Mouse (Mus musculus) testis, adult 2 months (tissue): Measurements from ENCODE around the gene Csrnp2. TPM values are rescaled to one million over a fixed set of nuclear protein-coding genes. Genes with fewer than 3 reads are reported as not detected.
A peak's percentile ranks its signal among the peaks of the same experiment; 100 is the strongest.

Source experiments
- H3K27ac ChIP-seq: fragments of 200-500 bp; 2 replicates; pipeline ENCODE4 v1.5.1; 2012; ENCODE audit warnings: low read depth, low read length; ENCODE audit not compliant: control insufficient read depth, insufficient read depth
- H3K27me3 ChIP-seq: fragments of 200-500 bp; 2 replicates; pipeline ENCODE4 v1.6.1; 2012; ENCODE audit warnings: mild to moderate bottlenecking, low read length, moderate library complexity; ENCODE audit not compliant: control insufficient read depth, insufficient read depth
- H3K36me3 ChIP-seq: fragments of 200-500 bp; 2 replicates; pipeline ENCODE4 v1.6.1; 2012; ENCODE audit warnings: mild to moderate bottlenecking, low read length; ENCODE audit not compliant: control insufficient read depth, insufficient read depth
- H3K4me1 ChIP-seq: fragments of 200-500 bp; 2 replicates; pipeline ENCODE4 v1.6.1; 2012; ENCODE audit warnings: low read length; ENCODE audit not compliant: control insufficient read depth, insufficient read depth
- H3K4me3 ChIP-seq: fragments of 200-500 bp; 2 replicates; pipeline ENCODE4 v1.5.1; 2012; ENCODE audit warnings: low read depth, mild to moderate bottlenecking, low read length, moderate library complexity, mixed read lengths; ENCODE audit not compliant: control insufficient read depth
- CTCF ChIP-seq: fragments of 200-500 bp; IDR thresholded peaks from 2 replicates; pipeline ENCODE4 v1.5.1; 2012; ENCODE audit warnings: low read depth, mild to moderate bottlenecking, inconsistent platforms, low read length, moderate library complexity; ENCODE audit not compliant: control insufficient read depth, insufficient read depth, insufficient replicate concordance
- POLR2A ChIP-seq: fragments of 200-500 bp; IDR thresholded peaks from 2 replicates; pipeline ENCODE4 v1.6.1; 2012; ENCODE audit warnings: low read depth, mild to moderate bottlenecking, inconsistent platforms, low read length, moderate library complexity; ENCODE audit not compliant: control insufficient read depth
- polyA plus RNA-seq: library from polyadenylated mRNA; depleted of rRNA; stranded (reverse); fragments of >200 nt; gene quantifications from 2 replicates; pipeline ENCODE4 v1.2.3, GENCODE M21; 2012

Gene Csrnp2
- polyA plus RNA-seq, 1 experiment = 12.5 TPM

GRCm38 (mm10) chr15:100451245-100451644, 44.0 kb downstream of the Csrnp2 start:
- Histone ChIP-seq H3K27ac (no peak overlapping the region), H3K36me3 (no peaks in the 10 kb centered on the region), H3K4me3 (no peak overlapping the region), H3K27me3 (no peaks in the 10 kb centered on the region), H3K4me1 (peaks cover 5% of the 10 kb centered on the region)
- TF ChIP-seq CTCF (no peak), POLR2A (no peak)

- Histone ChIP-seq H3K36me3 (no peaks in the 10 kb centered on the region), H3K4me3 (no peak overlapping the region), H3K4me1 (peaks cover 5% of the 10 kb centered on the region), H3K27me3 (no peaks in the 10 kb centered on the region), H3K27ac (no peak overlapping the region)
- TF ChIP-seq CTCF (no peak), POLR2A (no peak)
Measured at GRCm38 (mm10) chr15:100449495-100449894, 45.8 kb downstream of the Csrnp2 start.

- Histone ChIP-seq H3K4me1 (peaks cover 7% of the 10 kb centered on the region), H3K27ac (no peak overlapping the region), H3K36me3 (no peaks in the 10 kb centered on the region), H3K4me3 (no peak overlapping the region), H3K27me3 (no peaks in the 10 kb centered on the region)
- TF ChIP-seq POLR2A (no peak), CTCF (no peak)
Measured at GRCm38 (mm10) chr15:100448572-100448971, 46.7 kb downstream of the Csrnp2 start.

- no peak overlapping the region for H3K4me3 ChIP-seq
- H3K36me3 ChIP-seq = no peaks in the 10 kb centered on the region
- TF ChIP-seq POLR2A (no peak), CTCF (no peak)
- H3K27me3 ChIP-seq = no peaks in the 10 kb centered on the region
- H3K4me1 ChIP-seq = peaks cover 7% of the 10 kb centered on the region
- H3K27ac ChIP-seq = no peak overlapping the region
Measured at GRCm38 (mm10) chr15:100446887-100447286, 48.4 kb downstream of the Csrnp2 start.

GRCm38 (mm10) chr15:100443126-100443922, 52.0 kb downstream of the Csrnp2 start:
- TF ChIP-seq POLR2A = peak; percentile 55; the same call in 1 of the 2 replicates
- TF ChIP-seq CTCF = no peak
- no peaks in the 10 kb centered on the region for H3K36me3 ChIP-seq
- H3K27ac ChIP-seq = peak overlapping the region; percentile 64
- H3K4me3 ChIP-seq = peak overlapping the region; percentile 71
- peaks cover 2% of the 10 kb centered on the region; the same call in 1 of the 2 replicates for H3K4me1 ChIP-seq
- H3K27me3 ChIP-seq = no peaks in the 10 kb centered on the region

GRCm38 (mm10) chr15:100436518-100436917, 58.8 kb downstream of the Csrnp2 start:
- H3K27me3 ChIP-seq = no peaks in the 10 kb centered on the region
- no peak for TF ChIP-seq POLR2A
- no peak for TF ChIP-seq CTCF
- H3K27ac ChIP-seq = no peak overlapping the region
- no peaks in the 10 kb centered on the region for H3K4me1 ChIP-seq
- H3K4me3 ChIP-seq = no peak overlapping the region
- no peaks in the 10 kb centered on the region for H3K36me3 ChIP-seq

- H3K4me1 ChIP-seq = no peaks in the 10 kb centered on the region
- no peak overlapping the region for H3K27ac ChIP-seq
- TF ChIP-seq POLR2A (no peak), CTCF (no peak)
- H3K27me3 ChIP-seq = no peaks in the 10 kb centered on the region
- H3K4me3 ChIP-seq = no peak overlapping the region
- H3K36me3 ChIP-seq = no peaks in the 10 kb centered on the region
Measured at GRCm38 (mm10) chr15:100436112-100436511, 59.2 kb downstream of the Csrnp2 start.

- H3K27ac ChIP-seq = no peak overlapping the region
- H3K4me1 ChIP-seq = no peaks in the 10 kb centered on the region
- no peak for TF ChIP-seq CTCF
- no peak for TF ChIP-seq POLR2A
- H3K36me3 ChIP-seq = no peaks in the 10 kb centered on the region
- no peak overlapping the region for H3K4me3 ChIP-seq
- no peaks in the 10 kb centered on the region for H3K27me3 ChIP-seq
Measured at GRCm38 (mm10) chr15:100433234-100433633, 62.1 kb downstream of the Csrnp2 start.
